Mouse (Mus musculus) liver, embryonic 12.5 days (tissue): ENCODE results near the gene Sh3bp2. TPM values are rescaled to one million over a fixed set of nuclear protein-coding genes. Genes with fewer than 3 reads are reported as not detected.
"Not testable (repeated sequence)": the region's sequence is repeated elsewhere in the genome, so short reads cannot be mapped to it uniquely, and the experiment has no call there.

ENCODE experiments used
- ATAC-seq: fragments of 200-750 bp; cut with Nextera tagmentation; 2 replicates; pipeline ENCODE4 v1.8.0; 2017; ENCODE audit warnings: moderate number of reproducible peaks, mild to moderate bottlenecking, moderate library complexity
- H3K27ac ChIP-seq: fragments of 300-500 bp; sonication (generic); 2 replicates; pipeline ENCODE4 v1.5.1; 2016; ENCODE audit warnings: mild to moderate bottlenecking
- H3K27me3 ChIP-seq: fragments of 300-500 bp; sonication (generic); replicated peaks from 2 replicates; pipeline ENCODE4 v1.6.1; 2016; ENCODE audit warnings: mild to moderate bottlenecking, moderate library complexity
- H3K36me3 ChIP-seq: fragments of 300-500 bp; sonication (generic); 2 replicates; pipeline ENCODE4 v1.6.1; 2016; ENCODE audit warnings: mild to moderate bottlenecking, moderate library complexity
- H3K4me1 ChIP-seq: fragments of 300-500 bp; sonication (generic); 2 replicates; pipeline ENCODE4 v1.6.1; 2016
- H3K4me2 ChIP-seq: fragments of 300-500 bp; sonication (generic); 2 replicates; pipeline ENCODE4 v1.6.1; 2016; ENCODE audit warnings: mild to moderate bottlenecking, moderate library complexity
- H3K4me3 ChIP-seq: fragments of 300-500 bp; sonication (generic); 2 replicates; pipeline ENCODE4 v1.5.1; 2016; ENCODE audit warnings: mild to moderate bottlenecking, moderate library complexity
- H3K9ac ChIP-seq: fragments of 300-500 bp; sonication (generic); 2 replicates; pipeline ENCODE4 v1.6.1; 2016; ENCODE audit warnings: mild to moderate bottlenecking, moderate library complexity
- H3K9me3 ChIP-seq: fragments of 300-500 bp; sonication (generic); replicated peaks from 2 replicates; pipeline ENCODE4 v1.6.1; 2016; ENCODE audit warnings: mild to moderate bottlenecking, moderate library complexity
- WGBS: fragments of 180-500 bp; shearing (Covaris S2); methylation state at CpG from one replicate; pipeline ENCODE4 v1.1.7; 2016; ENCODE audit not compliant: insufficient replicate concordance; 5-methylcytosine and 5-hydroxymethylcytosine counted together
- polyA plus RNA-seq: library from polyadenylated mRNA; unstranded; fragments of >200 nt; fragmentation: Nextera tagmentation; extraction: Ambion mirVana; gene quantifications from 2 replicates; pipeline ENCODE4 v1.2.1, GENCODE M21; 2016

Gene Sh3bp2
- polyA plus RNA-seq, 1 experiment from 2014 or later: 4.0 TPM

DNA sequence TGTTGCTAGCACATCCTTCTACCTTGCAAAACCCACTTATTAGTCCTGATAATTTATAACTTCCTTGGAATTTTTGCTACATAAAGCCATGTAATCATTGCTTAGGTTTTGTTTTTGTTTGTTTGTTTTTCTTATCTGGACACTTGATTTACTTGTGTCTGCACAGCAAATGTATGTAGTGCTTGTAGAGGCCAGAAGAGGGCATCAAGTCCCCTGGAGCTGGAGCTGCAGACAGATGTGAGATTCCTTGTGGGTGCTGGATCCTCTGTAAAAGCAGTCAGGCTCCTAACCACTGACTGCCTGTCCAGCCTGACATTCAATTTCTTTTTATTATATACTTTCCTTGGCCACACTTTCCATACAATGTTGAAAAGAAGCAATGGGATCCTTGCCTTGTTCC lies 21.8 kb downstream of the Sh3bp2 start:
- Histone ChIP-seq H3K4me2 (no peak overlapping the region), H3K4me1 (peaks cover 44% of the 10 kb centered on the region), H3K9ac (no peak overlapping the region), H3K27ac (no peak overlapping the region), H3K36me3 (peaks cover 19% of the 10 kb centered on the region), H3K9me3 (no peaks in the 10 kb centered on the region), H3K4me3 (no peak overlapping the region), H3K27me3 (no peaks in the 10 kb centered on the region)
- no peak for ATAC-seq

DNA sequence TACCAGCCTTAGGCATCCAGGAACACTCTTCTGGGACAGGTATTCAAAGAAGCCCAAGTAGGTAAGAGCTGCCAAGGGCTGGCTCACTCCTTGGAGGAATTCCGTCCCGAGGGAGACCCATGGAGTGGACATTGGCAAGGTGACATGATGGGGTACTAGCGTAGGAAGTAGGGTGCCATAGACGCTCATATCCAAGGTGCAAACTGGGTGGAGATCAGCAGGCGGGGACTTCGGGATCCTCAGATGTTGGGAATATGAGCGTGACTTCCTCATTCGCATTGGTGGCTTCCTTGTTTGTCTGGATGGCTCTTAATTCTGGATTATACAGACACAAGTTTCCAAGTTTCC lies 23.5 kb downstream of the Sh3bp2 start:
- peaks cover 33% of the 10 kb centered on the region for H3K36me3 ChIP-seq
- H3K4me1 ChIP-seq: peaks cover 32% of the 10 kb centered on the region
- H3K9ac ChIP-seq: peak overlapping the region; percentile 90
- WGBS: 26% methylated on average over 8 of the region's 8 CpGs
- H3K27me3 ChIP-seq: no peaks in the 10 kb centered on the region
- H3K4me2 ChIP-seq: peak overlapping the region; percentile 87
- no peaks in the 10 kb centered on the region for H3K9me3 ChIP-seq
- peak overlapping the region; percentile 80 for H3K4me3 ChIP-seq
- H3K27ac ChIP-seq: peak overlapping the region; percentile 64; the same call in 1 of the 2 replicates
- ATAC-seq: peak; percentile 7; the same call in 1 of the 2 replicates

DNA sequence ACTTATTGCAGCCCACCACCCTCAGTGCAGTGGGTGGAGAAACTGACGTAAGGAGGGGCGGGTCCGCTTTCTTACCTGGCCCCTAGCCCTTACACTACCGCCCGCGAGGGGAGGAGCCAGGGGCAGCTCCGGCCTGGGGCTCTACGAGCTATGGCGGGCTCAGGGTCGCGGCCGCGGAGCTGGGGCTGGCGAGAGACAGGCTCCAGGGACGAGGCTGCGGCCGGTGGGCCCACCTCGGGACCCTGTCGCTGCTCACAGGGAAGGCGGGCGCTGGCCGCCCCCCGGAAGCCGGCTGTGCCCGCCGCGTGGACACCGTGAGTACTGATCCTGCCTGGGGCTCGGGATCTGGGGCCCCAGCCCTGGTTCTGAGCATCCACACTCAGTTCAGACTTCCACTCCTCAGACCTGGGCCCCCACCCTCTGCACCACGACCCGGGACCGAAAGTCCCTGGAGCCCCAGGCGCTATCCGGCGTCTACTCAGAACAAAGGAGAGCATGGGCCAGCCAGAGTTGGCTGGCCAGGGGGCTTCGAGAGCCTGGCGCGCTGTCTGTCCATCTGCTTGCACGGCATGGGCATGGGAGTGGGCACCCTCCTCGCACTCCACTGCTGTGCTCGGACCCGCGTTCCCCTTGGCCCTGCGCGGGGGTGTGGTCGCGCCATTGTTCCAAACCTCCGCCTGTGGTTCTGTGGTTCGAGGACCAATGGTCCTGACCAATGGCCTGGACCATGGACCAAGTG lies 24.0 kb downstream of the Sh3bp2 start:
- peak overlapping the region; percentile 87 for H3K4me2 ChIP-seq
- peak overlapping the region; percentile 64 for H3K27ac ChIP-seq
- H3K4me1 ChIP-seq: peaks cover 31% of the 10 kb centered on the region
- H3K9me3 ChIP-seq: no peaks in the 10 kb centered on the region
- peak; percentile 80 for ATAC-seq
- 4% methylated on average over 49 of the region's 49 CpGs for WGBS
- peaks cover 33% of the 10 kb centered on the region for H3K36me3 ChIP-seq
- H3K27me3 ChIP-seq: no peaks in the 10 kb centered on the region
- H3K9ac ChIP-seq: peak overlapping the region; percentile 90
- peak overlapping the region; percentile 80 for H3K4me3 ChIP-seq

DNA sequence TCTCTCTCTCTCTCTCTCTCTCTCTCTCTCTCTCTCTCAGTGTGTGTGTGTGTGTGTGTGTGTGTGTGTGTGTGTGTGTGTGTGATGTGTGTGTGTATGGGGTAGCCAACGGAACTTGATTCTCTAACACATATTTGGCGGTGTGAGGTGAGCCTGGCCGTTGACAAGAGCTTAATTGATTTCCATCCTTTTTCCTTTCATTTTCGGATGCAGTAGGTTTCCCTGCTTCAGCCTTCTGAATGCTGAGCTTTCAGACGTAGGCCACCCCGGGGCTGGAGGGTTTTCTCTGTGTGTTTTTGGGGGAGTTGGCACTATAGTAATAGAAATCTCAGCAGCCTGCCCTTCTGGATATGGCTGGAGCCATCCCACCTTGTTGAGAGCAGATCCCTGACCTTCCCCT lies 24.6 kb downstream of the Sh3bp2 start:
- WGBS: 59% methylated on average over 6 of the region's 6 CpGs
- H3K4me1 ChIP-seq: peaks cover 31% of the 10 kb centered on the region
- H3K9ac ChIP-seq: peak overlapping the region; percentile 90
- H3K4me3 ChIP-seq: peak overlapping the region; percentile 80
- ATAC-seq: no peak
- H3K27ac ChIP-seq: no peak overlapping the region
- H3K27me3 ChIP-seq: no peaks in the 10 kb centered on the region
- no peaks in the 10 kb centered on the region for H3K9me3 ChIP-seq
- H3K4me2 ChIP-seq: peak overlapping the region; percentile 87
- peaks cover 33% of the 10 kb centered on the region for H3K36me3 ChIP-seq

DNA sequence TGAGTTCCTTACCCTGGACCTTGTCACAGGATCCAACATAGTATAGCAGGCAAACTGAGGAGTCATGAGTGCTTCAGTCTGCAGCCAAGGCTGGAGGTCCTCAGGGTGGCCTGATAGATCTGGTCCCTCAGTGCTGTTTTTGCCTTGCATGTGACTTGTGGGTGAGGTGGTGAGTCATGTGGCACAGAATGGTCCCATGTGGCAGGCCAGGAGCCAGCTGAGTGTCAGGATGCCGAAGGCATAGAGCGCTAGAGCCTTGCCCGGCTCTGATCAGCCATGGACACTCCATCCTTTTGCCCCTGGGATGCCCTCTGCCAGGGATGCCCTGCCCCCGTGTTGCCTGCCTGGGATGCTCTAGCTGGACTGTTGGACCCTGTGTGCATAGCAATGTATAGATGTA lies 26.2 kb downstream of the Sh3bp2 start:
- Histone ChIP-seq H3K4me3 (no peak overlapping the region), H3K27me3 (no peaks in the 10 kb centered on the region), H3K4me2 (no peak overlapping the region), H3K27ac (no peak overlapping the region), H3K36me3 (peaks cover 47% of the 10 kb centered on the region), H3K4me1 (peaks cover 31% of the 10 kb centered on the region), H3K9me3 (no peaks in the 10 kb centered on the region), H3K9ac (no peak overlapping the region)
- no peak for ATAC-seq
- WGBS: 93% methylated on average over 4 of the region's 4 CpGs

DNA sequence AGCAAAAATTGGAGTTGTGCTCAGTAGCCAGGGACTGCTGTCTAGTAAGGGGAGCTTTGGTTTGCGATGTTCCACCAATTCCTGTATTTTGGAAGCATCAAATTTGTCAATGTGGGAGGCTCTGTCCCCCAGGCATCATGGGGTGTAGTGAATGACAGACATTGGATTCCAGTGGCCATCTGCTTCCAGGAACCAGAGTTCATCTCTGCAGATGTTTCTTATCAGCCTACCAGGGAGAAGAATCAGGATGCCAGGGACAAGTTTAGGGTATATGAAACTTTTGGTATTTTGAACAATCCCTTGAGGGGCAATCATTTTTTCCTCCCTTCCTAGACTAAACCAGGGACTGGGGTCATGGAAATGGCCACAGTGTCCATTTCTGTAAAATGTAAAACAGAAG lies 38.2 kb downstream of the Sh3bp2 start:
- H3K9ac ChIP-seq: no peak overlapping the region
- no peaks in the 10 kb centered on the region for H3K27me3 ChIP-seq
- H3K36me3 ChIP-seq: peaks cover 44% of the 10 kb centered on the region
- H3K4me1 ChIP-seq: peaks cover 45% of the 10 kb centered on the region
- no peak overlapping the region for H3K4me2 ChIP-seq
- ATAC-seq: peak; percentile 57; the same call in 1 of the 2 replicates
- H3K27ac ChIP-seq: peak overlapping the region; percentile 86
- H3K4me3 ChIP-seq: no peak overlapping the region
- WGBS: 84% methylated on average over 1 of the region's 1 CpGs
- H3K9me3 ChIP-seq: no peaks in the 10 kb centered on the region

DNA sequence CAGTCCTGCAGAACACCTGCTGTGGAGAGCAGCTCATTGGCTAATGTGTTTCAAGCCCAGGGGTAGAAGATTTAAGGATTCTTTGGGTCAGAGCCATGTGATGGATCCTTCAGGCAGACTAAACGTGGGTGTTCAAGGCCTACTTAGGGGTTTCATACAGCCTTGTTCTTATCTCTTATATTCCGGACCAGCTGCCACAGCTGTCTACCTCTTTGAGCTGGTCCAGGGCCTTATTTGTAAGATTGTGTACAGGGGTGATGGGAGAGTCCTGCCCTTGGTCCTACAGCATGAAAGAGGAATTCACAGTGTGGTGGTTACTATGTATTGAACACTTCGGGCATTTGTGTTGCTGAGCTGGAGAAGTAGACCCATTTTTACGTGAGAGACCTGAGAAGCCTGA lies 38.7 kb downstream of the Sh3bp2 start:
- peaks cover 45% of the 10 kb centered on the region for H3K4me1 ChIP-seq
- H3K27ac ChIP-seq: peak overlapping the region; percentile 86
- no peaks in the 10 kb centered on the region for H3K9me3 ChIP-seq
- ATAC-seq: peak; percentile 81
- H3K27me3 ChIP-seq: no peaks in the 10 kb centered on the region
- peaks cover 40% of the 10 kb centered on the region for H3K36me3 ChIP-seq
- no peak overlapping the region for H3K4me3 ChIP-seq
- WGBS: 49% methylated on average over 4 of the region's 4 CpGs
- H3K9ac ChIP-seq: 0 out of 2 replicates have a peak overlapping the region, but pooled peaks have one; percentile 60
- no peak overlapping the region for H3K4me2 ChIP-seq

DNA sequence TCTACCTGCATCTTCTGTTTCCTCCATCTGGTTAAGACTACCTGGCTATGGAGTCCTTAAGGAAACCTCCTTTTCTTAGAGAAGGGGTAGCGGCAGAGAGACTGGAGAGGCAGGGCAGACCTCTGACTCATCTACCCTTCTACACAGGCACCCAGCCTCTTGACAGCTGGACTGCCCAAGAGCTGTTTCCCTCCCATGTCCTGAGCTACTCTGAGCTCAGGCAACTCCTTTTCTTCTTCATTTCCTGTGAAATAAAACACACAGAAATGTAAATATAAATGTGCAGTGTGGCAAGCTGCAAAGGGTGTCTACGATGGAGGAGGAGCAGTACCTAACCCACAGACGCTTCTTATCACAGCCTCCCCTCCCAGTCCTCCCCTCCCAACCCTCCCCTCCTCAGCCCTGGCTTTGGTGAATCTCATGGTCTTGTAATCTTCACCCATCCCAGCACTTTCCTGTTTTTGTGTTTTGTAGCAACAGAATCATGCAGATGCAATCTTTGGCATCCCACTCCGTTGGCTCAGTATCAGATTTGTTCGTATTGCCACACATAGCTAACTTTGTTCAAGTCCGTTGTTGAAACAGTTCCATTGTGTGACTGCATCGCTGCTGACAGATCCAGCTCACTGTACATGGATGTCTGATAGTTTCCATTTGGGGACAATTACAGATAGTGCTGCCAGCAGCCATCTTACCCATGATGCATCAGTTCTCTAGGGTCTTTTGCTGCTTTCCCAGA lies 40.1 kb downstream of the Sh3bp2 start:
- H3K9me3 ChIP-seq: no peaks in the 10 kb centered on the region
- 0 out of 2 replicates have a peak overlapping the region, but pooled peaks have one; percentile 15 for H3K4me3 ChIP-seq
- H3K4me2 ChIP-seq: peak overlapping the region; percentile 55
- H3K36me3 ChIP-seq: peaks cover 25% of the 10 kb centered on the region
- peak; percentile 86 for ATAC-seq
- peak overlapping the region; percentile 60 for H3K9ac ChIP-seq
- WGBS: 20% methylated on average over 7 of the region's 7 CpGs
- H3K27ac ChIP-seq: peak overlapping the region; percentile 86
- H3K27me3 ChIP-seq: no peaks in the 10 kb centered on the region
- peaks cover 57% of the 10 kb centered on the region for H3K4me1 ChIP-seq

DNA sequence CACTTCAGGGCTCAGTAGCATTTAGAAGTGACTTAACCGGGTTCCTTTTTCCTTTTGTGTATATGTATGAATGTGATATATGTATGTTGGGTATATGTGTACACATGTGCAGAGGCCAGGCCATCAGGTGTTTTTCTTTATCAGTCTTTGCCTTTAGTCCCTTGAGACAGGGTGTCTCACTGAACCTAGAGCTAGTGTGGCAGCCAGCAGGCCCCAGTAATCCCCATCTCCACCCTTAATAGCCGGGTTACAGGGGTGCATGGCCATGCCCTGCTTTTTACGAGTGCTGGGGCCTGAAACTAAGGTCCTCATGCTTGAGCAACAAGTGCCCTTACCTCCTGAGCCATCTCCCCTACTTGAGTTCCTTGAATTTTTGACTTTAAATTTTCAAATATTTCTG lies 45.9 kb downstream of the Sh3bp2 start:
- H3K27me3 ChIP-seq: no peaks in the 10 kb centered on the region
- 0 out of 2 replicates have a peak, but pooled peaks cover 4% of the 10 kb centered on the region for H3K36me3 ChIP-seq
- H3K9ac ChIP-seq: peak overlapping the region; percentile 55
- H3K4me2 ChIP-seq: peak overlapping the region; percentile 42
- H3K4me1 ChIP-seq: peaks cover 59% of the 10 kb centered on the region
- WGBS: 60% methylated on average over 3 of the region's 3 CpGs
- ATAC-seq: no peak
- no peak overlapping the region for H3K4me3 ChIP-seq
- peak overlapping the region; percentile 89 for H3K27ac ChIP-seq
- H3K9me3 ChIP-seq: no peaks in the 10 kb centered on the region

DNA sequence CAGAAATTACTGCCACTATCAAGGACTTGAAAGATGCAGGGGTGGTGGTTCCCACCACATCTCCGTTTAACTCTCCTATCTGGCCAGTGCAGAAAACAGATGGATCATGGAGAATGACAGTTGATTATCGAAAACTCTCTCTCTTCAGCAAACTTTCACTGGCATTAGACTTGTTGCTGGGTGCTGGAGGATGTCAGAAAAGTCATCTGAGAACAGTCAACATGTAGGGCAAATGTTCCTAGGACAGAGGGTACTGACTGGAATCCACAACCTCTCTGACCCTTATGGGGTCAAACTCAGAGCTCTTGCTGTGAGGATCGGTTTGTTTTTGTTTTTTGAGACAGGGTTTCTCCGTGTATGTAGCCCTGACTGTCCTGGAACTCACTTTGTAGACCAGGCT lies 46.9 kb downstream of the Sh3bp2 start:
- not testable (repeated sequence) for H3K9me3 ChIP-seq, H3K27me3 ChIP-seq, ATAC-seq
- H3K36me3 ChIP-seq: peaks cover 13% of the 10 kb centered on the region
- peaks cover 62% of the 10 kb centered on the region for H3K4me1 ChIP-seq
- peak overlapping the region; percentile 97 for H3K27ac ChIP-seq
- peak overlapping the region; percentile 88 for H3K4me2 ChIP-seq
- WGBS: 8% methylated on average over 4 of the region's 4 CpGs
- peak overlapping the region; percentile 94 for H3K4me3 ChIP-seq
- peak overlapping the region; percentile 97 for H3K9ac ChIP-seq

DNA sequence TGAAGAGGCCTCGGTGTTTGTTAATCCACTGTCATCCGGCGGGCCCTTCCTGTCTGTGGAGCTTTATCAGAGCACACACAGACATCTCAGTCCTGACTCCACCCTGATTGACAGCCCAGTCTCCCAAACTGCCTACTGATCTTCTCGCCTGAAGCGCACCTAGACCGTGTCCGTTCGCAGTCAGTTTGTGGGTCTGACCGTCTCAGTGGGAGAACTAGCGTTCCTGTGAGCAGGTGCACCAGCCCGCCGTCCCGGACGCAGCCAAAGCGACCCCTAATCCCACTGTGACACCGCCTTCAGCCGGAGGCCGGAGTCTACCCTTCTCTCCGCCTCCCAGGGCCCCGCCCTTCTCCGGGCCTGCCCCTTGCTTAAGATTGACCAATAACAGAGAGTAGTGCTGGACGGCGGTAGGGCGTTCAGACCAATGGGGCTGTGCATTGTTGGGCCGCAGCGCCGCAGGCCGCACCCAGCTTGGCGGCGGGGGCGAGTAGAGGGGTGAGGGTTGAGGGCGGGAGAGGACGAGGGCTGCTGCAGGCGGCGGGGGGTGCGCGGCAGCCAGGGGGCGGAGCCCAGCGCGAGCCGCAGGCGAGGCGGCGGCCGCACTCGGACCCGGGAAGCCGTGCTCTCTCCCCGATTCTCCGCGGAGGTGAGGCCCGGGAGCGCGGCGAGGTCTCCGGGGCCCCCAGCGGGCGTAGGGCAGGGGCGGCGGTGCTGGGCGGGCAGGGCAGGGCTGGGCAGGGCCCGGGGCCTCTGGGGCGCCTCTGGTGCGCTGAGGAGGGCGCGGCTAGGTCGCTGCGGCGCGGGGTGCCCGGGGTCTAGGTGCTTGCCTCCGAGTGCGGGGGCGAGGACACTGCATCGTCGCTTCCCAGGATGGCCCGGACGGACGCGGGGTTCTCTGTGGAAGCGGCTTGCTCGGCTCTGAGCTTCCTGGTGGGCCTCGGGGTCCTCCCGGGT lies 47.9 kb downstream of the Sh3bp2 start, which contains the start of gene Add1:
Gene Add1, plus strand, starts transcription at position 397 of the 954 bp plus-strand sequence.
- Histone ChIP-seq H3K4me1 (peaks cover 69% of the 10 kb centered on the region), H3K27me3 (no peaks in the 10 kb centered on the region), H3K27ac (peak within 1 kb of the TSS; percentile 97), H3K4me2 (peak within 1 kb of the TSS; percentile 88), H3K36me3 (peaks cover 23% of the 10 kb centered on the region), H3K4me3 (peak within 1 kb of the TSS; percentile 94), H3K9ac (peak within 1 kb of the TSS; percentile 97), H3K9me3 (no peaks in the 10 kb centered on the region)
- ATAC-seq: peak; percentile 95
- under 1% methylated on average over 84 of the region's 84 CpGs for WGBS
